Mouse (Mus musculus): ENCODE results near the gene Gm44503. TPM values are rescaled to one million over a fixed set of nuclear protein-coding genes. Genes with fewer than 3 reads are reported as not detected.

Gene Gm44503
- polyA plus RNA-seq, 1 experiment from 2014 or later = not detected

DNA sequence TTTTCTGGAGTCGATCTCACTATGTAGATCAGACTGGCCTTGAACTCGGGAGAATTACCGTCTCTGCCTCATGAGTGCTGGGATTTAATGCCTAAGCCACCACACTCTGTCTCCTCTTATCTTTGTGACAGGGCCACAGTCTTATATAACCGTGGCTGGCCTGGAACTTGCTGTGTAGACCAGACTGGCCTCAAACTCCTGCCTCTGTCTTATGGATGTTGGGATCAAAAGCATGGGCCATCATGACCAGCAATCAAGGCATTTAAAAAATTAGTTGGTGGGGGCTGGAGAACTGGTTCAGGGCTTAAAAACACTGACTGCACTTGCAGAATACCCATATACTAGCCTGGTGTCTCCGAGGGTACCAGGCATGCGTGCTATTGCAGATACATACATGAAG, 81.4 kb downstream of the Gm44503 start, which contains the start of gene Pigb:
Gene Pigb (minus strand): TSS at position 299 of the 400 bp plus-strand sequence.
- Histone ChIP-seq H3K4me3 (replicated peaks) (peak within 1 kb of the TSS; percentile 65), H3K9me3 (no peaks in the 10 kb centered on the region), H3K36me3 (replicated peaks) (0 out of 2 replicates have a peak, but pooled peaks cover 2% of the 10 kb centered on the region), H3K27me3 (peaks cover 8% of the 10 kb centered on the region; the same call in 1 of the 2 replicates), H3K27ac (peak within 1 kb of the TSS; percentile 80), H3K4me2 (peak within 1 kb of the TSS; percentile 73), H3K4me1 (peaks cover 27% of the 10 kb centered on the region), H3K9ac (peak within 1 kb of the TSS; percentile 79)
- 0 out of 2 replicates have a peak, but pooled peaks have one; percentile 25 for ATAC-seq (ENCODE audit: low FRiP score)
- WGBS = 29% methylated on average over 6 of the region's 6 CpGs

- peak; percentile 57 for ATAC-seq (ENCODE audit: low FRiP score)
- H3K4me3 ChIP-seq (replicated peaks) = peak within 1 kb of the TSS; percentile 40
- whole genome bisulfite sequencing = 2% methylated on average over 41 of the region's 41 CpGs
These were observed 85.8 kb downstream of the Gm44503 start, which contains the start of gene Rab27a for GRCm38 (mm10) chr9:73044146-73045079. Gene Rab27a, plus strand, starts transcription at chr9:73044854.

GRCm38 (mm10) chr9:73045204-73045603, 86.6 kb downstream of the Gm44503 start:
- Histone ChIP-seq H3K4me3 (replicated peaks) (peak overlapping the region; percentile 40), H3K27me3 (peaks cover 15% of the 10 kb centered on the region; the same call in 1 of the 2 replicates), H3K4me1 (peaks cover 26% of the 10 kb centered on the region), H3K36me3 (replicated peaks) (no peaks in the 10 kb centered on the region), H3K9ac (peak overlapping the region; percentile 58), H3K4me2 (peak overlapping the region; percentile 81), H3K9me3 (no peaks in the 10 kb centered on the region), H3K27ac (no peak overlapping the region)
- ATAC-seq (ENCODE audit: low FRiP score) = no peak
- 17% methylated on average over 7 of the region's 7 CpGs for WGBS

More at GRCm38 (mm10) chr9:73044146-73045079, 85.8 kb downstream of the Gm44503 start, which contains the start of gene Rab27a:
- Histone ChIP-seq H3K9ac (peak within 1 kb of the TSS; percentile 58), H3K27me3 (peaks cover 15% of the 10 kb centered on the region; the same call in 1 of the 2 replicates), H3K9me3 (no peaks in the 10 kb centered on the region), H3K36me3 (replicated peaks) (no peaks in the 10 kb centered on the region), H3K27ac (no peak within 1 kb of the TSS), H3K4me2 (peak within 1 kb of the TSS; percentile 81), H3K4me1 (peaks cover 29% of the 10 kb centered on the region)

- H3K9ac ChIP-seq = no peak overlapping the region
- no peak overlapping the region for H3K4me3 ChIP-seq (replicated peaks)
- H3K36me3 ChIP-seq (replicated peaks) = no peaks in the 10 kb centered on the region
- H3K9me3 ChIP-seq = no peaks in the 10 kb centered on the region
- no peak for ATAC-seq (ENCODE audit: low FRiP score)
- 79% methylated on average over 10 of the region's 10 CpGs for WGBS
- no peak overlapping the region for H3K4me2 ChIP-seq
- H3K27me3 ChIP-seq = peaks cover 15% of the 10 kb centered on the region; the same call in 1 of the 2 replicates
- H3K4me1 ChIP-seq = peaks cover 21% of the 10 kb centered on the region
- H3K27ac ChIP-seq = no peak overlapping the region
These were observed 87.1 kb downstream of the Gm44503 start for GRCm38 (mm10) chr9:73045711-73046110.

- peaks cover 19% of the 10 kb centered on the region for H3K4me1 ChIP-seq
- no peak for ATAC-seq (ENCODE audit: low FRiP score)
- H3K9ac ChIP-seq = no peak overlapping the region
- no peak overlapping the region for H3K27ac ChIP-seq
- no peak overlapping the region for H3K4me3 ChIP-seq (replicated peaks)
- H3K27me3 ChIP-seq = peaks cover 15% of the 10 kb centered on the region; the same call in 1 of the 2 replicates
- no peak overlapping the region for H3K4me2 ChIP-seq
- WGBS = 86% methylated on average over 2 of the region's 2 CpGs
- no peaks in the 10 kb centered on the region for H3K9me3 ChIP-seq
- no peaks in the 10 kb centered on the region for H3K36me3 ChIP-seq (replicated peaks)
These were observed 89.3 kb downstream of the Gm44503 start for GRCm38 (mm10) chr9:73047906-73048305.

DNA sequence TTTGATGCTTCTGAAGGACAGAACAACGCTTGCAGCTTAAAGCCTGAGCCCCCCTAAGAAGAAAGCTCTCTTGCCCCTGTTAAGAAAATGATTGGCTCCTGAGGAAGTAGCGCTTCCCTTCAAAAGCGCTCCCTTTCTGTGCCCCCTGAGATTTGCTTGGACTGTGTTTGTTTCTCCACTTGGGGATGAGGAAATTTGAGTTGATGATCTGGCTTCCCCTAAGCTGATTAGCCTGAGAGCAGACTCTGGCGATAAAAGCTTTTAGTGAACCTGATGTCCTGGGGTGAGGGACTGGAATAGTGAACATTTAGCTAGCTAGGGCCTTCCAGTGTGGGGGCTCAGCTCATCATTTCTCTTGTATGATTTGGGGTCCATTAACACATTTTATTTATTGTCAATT, 90.3 kb downstream of the Gm44503 start:
- no peak for ATAC-seq (ENCODE audit: low FRiP score)
- Histone ChIP-seq H3K27ac (no peak overlapping the region), H3K27me3 (peaks cover 15% of the 10 kb centered on the region; the same call in 1 of the 2 replicates), H3K4me1 (peaks cover 19% of the 10 kb centered on the region), H3K9me3 (no peaks in the 10 kb centered on the region), H3K9ac (no peak overlapping the region; the same call in 1 of the 2 replicates), H3K4me2 (no peak overlapping the region), H3K36me3 (replicated peaks) (no peaks in the 10 kb centered on the region), H3K4me3 (replicated peaks) (no peak overlapping the region)
- 4% methylated on average over 4 of the region's 4 CpGs for WGBS

DNA sequence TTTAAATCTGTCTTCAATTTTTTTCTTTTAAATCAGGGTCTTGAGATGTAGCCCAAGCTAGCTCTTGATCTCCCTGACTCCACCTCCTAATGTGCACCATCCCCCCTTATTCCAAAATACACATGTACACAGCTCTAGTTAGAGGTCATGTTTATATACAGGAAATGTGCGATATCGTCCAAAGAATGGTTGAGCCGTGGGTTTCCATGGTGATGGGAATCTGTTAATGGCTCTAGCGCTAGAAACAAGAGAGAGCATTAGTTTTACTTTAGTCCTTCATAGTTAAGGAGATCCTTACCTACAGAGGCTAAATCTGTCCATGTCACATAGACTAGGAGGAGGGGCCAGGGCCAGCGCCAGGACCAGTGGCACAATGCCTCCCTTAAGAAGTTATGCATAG, 91.2 kb downstream of the Gm44503 start:
- H3K27ac ChIP-seq = no peak overlapping the region
- ATAC-seq (ENCODE audit: low FRiP score) = no peak
- H3K27me3 ChIP-seq = peaks cover 9% of the 10 kb centered on the region; the same call in 1 of the 2 replicates
- no peak overlapping the region for H3K9ac ChIP-seq
- no peaks in the 10 kb centered on the region for H3K9me3 ChIP-seq
- no peak overlapping the region for H3K4me2 ChIP-seq
- 63% methylated on average over 5 of the region's 5 CpGs for WGBS
- H3K36me3 ChIP-seq (replicated peaks) = no peaks in the 10 kb centered on the region
- H3K4me1 ChIP-seq = peaks cover 12% of the 10 kb centered on the region
- no peak overlapping the region for H3K4me3 ChIP-seq (replicated peaks)

DNA sequence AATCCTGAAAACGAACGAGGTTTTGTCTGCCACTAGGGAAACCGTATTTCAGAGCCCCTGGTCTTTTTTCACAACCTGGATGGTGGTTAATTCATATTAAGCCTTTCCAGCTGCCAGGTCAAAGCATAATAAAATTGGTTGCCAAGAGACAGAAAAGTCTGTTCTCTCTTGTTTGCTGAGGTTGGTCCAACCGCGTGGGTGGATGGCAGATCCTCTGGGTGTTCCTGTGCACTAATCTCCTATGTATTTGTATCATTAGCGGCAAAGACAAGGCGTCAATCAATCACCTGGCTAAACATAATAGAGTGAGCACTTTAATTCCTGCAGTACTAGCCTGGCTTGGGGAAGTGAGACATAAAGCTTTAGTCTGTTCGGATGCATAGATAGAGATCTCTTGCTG, 92.0 kb downstream of the Gm44503 start:
- H3K9ac ChIP-seq = no peak overlapping the region
- H3K27me3 ChIP-seq = peaks cover 3% of the 10 kb centered on the region; the same call in 1 of the 2 replicates
- H3K36me3 ChIP-seq (replicated peaks) = no peaks in the 10 kb centered on the region
- no peak overlapping the region for H3K27ac ChIP-seq
- no peak for ATAC-seq (ENCODE audit: low FRiP score)
- no peak overlapping the region for H3K4me2 ChIP-seq
- 52% methylated on average over 8 of the region's 8 CpGs for WGBS
- peaks cover 4% of the 10 kb centered on the region for H3K4me1 ChIP-seq
- no peak overlapping the region for H3K4me3 ChIP-seq (replicated peaks)
- H3K9me3 ChIP-seq = no peaks in the 10 kb centered on the region

DNA sequence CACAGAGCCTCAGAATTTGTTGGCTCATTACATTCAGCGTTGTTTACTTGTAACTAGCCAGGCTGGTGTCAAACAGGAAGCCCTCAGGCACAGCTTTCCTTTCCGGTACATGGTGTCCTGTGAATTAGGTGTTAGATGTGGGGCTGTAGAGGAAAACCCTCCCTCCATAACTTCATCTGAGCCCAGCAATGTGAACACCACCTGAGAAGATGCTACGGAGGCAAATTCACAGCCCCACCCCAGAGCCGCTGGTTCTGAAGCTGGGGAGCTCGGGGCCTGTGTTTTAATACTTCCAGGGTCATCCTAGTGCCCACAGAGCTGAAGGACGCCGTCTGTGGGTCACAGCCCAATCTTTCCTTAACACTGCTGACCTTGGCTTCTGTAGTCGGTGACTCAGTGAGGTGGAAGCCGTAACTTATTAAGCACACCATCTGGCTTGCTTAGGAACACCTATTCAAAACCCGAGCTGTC, 96.8 kb downstream of the Gm44503 start:
- no peaks in the 10 kb centered on the region for H3K27me3 ChIP-seq

DNA sequence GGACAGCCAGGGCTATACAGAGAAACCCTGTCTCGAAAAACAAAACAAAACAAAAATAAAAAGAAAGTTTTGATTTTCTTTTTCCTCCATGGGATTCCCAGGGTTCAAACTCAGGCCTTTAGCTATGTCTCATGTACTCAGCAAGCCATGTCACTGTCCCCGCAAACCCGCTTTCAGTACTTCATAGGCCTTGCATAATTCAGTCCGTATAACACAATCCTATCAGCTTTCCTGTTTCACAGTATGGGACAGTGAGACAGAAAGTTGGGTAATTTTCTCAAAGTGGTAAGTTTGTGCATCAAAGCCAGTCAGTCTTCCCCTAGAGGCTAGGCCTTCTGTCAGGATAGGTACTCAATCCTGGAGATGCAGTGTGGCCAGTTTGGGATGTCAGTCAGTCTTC, 100.6 kb downstream of the Gm44503 start:
- H3K27ac ChIP-seq = no peak overlapping the region
- H3K27me3 ChIP-seq = no peaks in the 10 kb centered on the region
- ATAC-seq (ENCODE audit: low FRiP score) = no peak
- no peaks in the 10 kb centered on the region for H3K9me3 ChIP-seq
- H3K36me3 ChIP-seq (replicated peaks) = no peaks in the 10 kb centered on the region
- H3K4me2 ChIP-seq = no peak overlapping the region
- H3K9ac ChIP-seq = no peak overlapping the region
- WGBS = 82% methylated on average over 4 of the region's 4 CpGs
- no peak overlapping the region for H3K4me3 ChIP-seq (replicated peaks)
- peaks cover 9% of the 10 kb centered on the region for H3K4me1 ChIP-seq

More for the DNA sequence above, 96.8 kb downstream of the Gm44503 start:
- Histone ChIP-seq H3K4me2 (no peak overlapping the region), H3K9me3 (no peaks in the 10 kb centered on the region), H3K4me3 (replicated peaks) (no peak overlapping the region), H3K9ac (no peak overlapping the region), H3K27ac (no peak overlapping the region), H3K36me3 (replicated peaks) (no peaks in the 10 kb centered on the region), H3K4me1 (no peaks in the 10 kb centered on the region)
- WGBS = 70% methylated on average over 10 of the region's 10 CpGs
- ATAC-seq (ENCODE audit: low FRiP score) = no peak

GRCm38 (mm10) chr9:73063621-73064290, 105.1 kb downstream of the Gm44503 start:
- Histone ChIP-seq H3K4me2 (no peak overlapping the region), H3K36me3 (replicated peaks) (no peaks in the 10 kb centered on the region), H3K9ac (no peak overlapping the region), H3K27me3 (no peaks in the 10 kb centered on the region), H3K27ac (no peak overlapping the region), H3K4me1 (peaks cover 12% of the 10 kb centered on the region), H3K4me3 (replicated peaks) (no peak overlapping the region), H3K9me3 (no peaks in the 10 kb centered on the region)
- 0 out of 2 replicates have a peak, but pooled peaks have one; percentile 27 for ATAC-seq (ENCODE audit: low FRiP score)
- 30% methylated on average over 15 of the region's 15 CpGs for WGBS

Data from forebrain, embryonic 12.5 days (tissue).